Mouse (Mus musculus) brain, embryonic 14.5 days (tissue): ENCODE results near the gene Gtse1. TPM values are rescaled to one million over a fixed set of nuclear protein-coding genes. Genes with fewer than 3 reads are reported as not detected.
A peak's percentile ranks its signal among the peaks of the same experiment; 100 is the strongest.

Experiments
- DNase-seq: peaks from one replicate; pipeline ENCODE4 v3.0.0-alpha.2; 2011; ENCODE audit warnings: low read depth
- CTCF ChIP-seq: fragments of 200-500 bp; IDR thresholded peaks from 2 replicates; pipeline ENCODE4 v1.5.1; 2012; ENCODE audit warnings: inconsistent platforms, mild to moderate bottlenecking, moderate library complexity, borderline replicate concordance; ENCODE audit not compliant: insufficient read depth, insufficient read length; ENCODE audit errors: extremely low read depth
- POLR2A ChIP-seq: fragments of 200-500 bp; IDR thresholded peaks from 2 replicates; pipeline ENCODE4 v1.6.1; 2012; ENCODE audit warnings: mild to moderate bottlenecking, inconsistent platforms, borderline replicate concordance; ENCODE audit not compliant: poor library complexity, insufficient read depth, insufficient read length, severe bottlenecking; ENCODE audit errors: extremely low read depth
- polyA plus RNA-seq: library from polyadenylated mRNA; depleted of rRNA; stranded (reverse); fragments of >200 nt; gene quantifications from 2 replicates; pipeline ENCODE4 v1.2.3, GENCODE M21; 2012; rRNA removed

The Gtse1 gene
- polyA plus RNA-seq, 1 experiment = 11.5 TPM

GRCm38 (mm10) chr15:85903826-85904225 is 44.3 kb downstream of the Gtse1 start:
- no peak for DNase-seq
- peak; percentile 42 for TF ChIP-seq CTCF
- no peak for TF ChIP-seq POLR2A

GRCm38 (mm10) chr15:85908660-85909491 is 49.3 kb downstream of the Gtse1 start:
- no peak for DNase-seq
- TF ChIP-seq CTCF (no peak), POLR2A (no peak)

- no peak for DNase-seq
- TF ChIP-seq POLR2A = no peak
- TF ChIP-seq CTCF = no peak
Observed at GRCm38 (mm10) chr15:85909492-85909829, 49.9 kb downstream of the Gtse1 start.

GRCm38 (mm10) chr15:85909931-85910330 is 50.4 kb downstream of the Gtse1 start:
- TF ChIP-seq CTCF (no peak), POLR2A (no peak)
- no peak for DNase-seq

- TF ChIP-seq CTCF (peak; percentile 94), POLR2A (no peak)
- peak; percentile 78 for DNase-seq
Observed at GRCm38 (mm10) chr15:85913605-85914004, 54.1 kb downstream of the Gtse1 start.

GRCm38 (mm10) chr15:85919191-85919891 is 59.8 kb downstream of the Gtse1 start:
- TF ChIP-seq CTCF = no peak
- no peak for TF ChIP-seq POLR2A
- DNase-seq = peak; percentile 51

GRCm38 (mm10) chr15:85919892-85920248 is 60.3 kb downstream of the Gtse1 start:
- no peak for DNase-seq
- TF ChIP-seq POLR2A = no peak

- no peak for DNase-seq
- no peak for TF ChIP-seq CTCF
Observed at GRCm38 (mm10) chr15:85921855-85922254, 62.3 kb downstream of the Gtse1 start.

Other genes starting within 250 kb of the Gtse1 start
- 0.14 and 0.46 TPM in 2 replicates for gene Ppara, start 124.8 kb upstream of the Gtse1 start, polyA plus RNA-seq
- gene Cdpf1, start 48.0 kb upstream of the Gtse1 start, polyA plus RNA-seq = 14.3 and 23.7 TPM in 2 replicates
- 0.06 and 0.14 TPM in 2 replicates for gene Pkdrej, start 38.0 kb upstream of the Gtse1 start, polyA plus RNA-seq
- gene Ttc38, start 27.4 kb upstream of the Gtse1 start, polyA plus RNA-seq = 3.0 and 3.3 TPM in 2 replicates
- 57.4 and 75.2 TPM in 2 replicates for gene Trmu, start 19.6 kb downstream of the Gtse1 start, polyA plus RNA-seq
- 17.6 and 21.3 TPM in 2 replicates for gene Celsr1, start 174.0 kb downstream of the Gtse1 start, polyA plus RNA-seq
- gene Gramd4, start 197.9 kb downstream of the Gtse1 start, polyA plus RNA-seq = 64.7 and 74.6 TPM in 2 replicates